Mouse (Mus musculus) forebrain, embryonic 10.5 days (tissue): ENCODE measurements at regions not wholly inside any gene's neighbourhood (a gene's known extent, or its start where the extent isn't known, plus 50 kb on each side); places are given as distances from the start of the nearest gene placed in this dataset.

Experiments
- DNase-seq: peaks from one replicate; pipeline ENCODE4 v3.0.0-alpha.2; 2017; ENCODE audit warnings: low spot score; ENCODE audit errors: extremely low spot score
- H3K27ac ChIP-seq: fragments of 300-500 bp; sonication (generic); 2 replicates; pipeline ENCODE4 v1.5.1; 2016; ENCODE audit warnings: mild to moderate bottlenecking
- H3K27me3 ChIP-seq: fragments of 300-500 bp; sonication (generic); 2 replicates; pipeline ENCODE4 v1.6.1; 2016; ENCODE audit warnings: mild to moderate bottlenecking; ENCODE audit not compliant: poor library complexity, severe bottlenecking
- H3K36me3 ChIP-seq: fragments of 300-500 bp; sonication (generic); replicated peaks from 2 replicates; pipeline ENCODE4 v1.6.1; 2016; ENCODE audit warnings: mild to moderate bottlenecking, moderate library complexity
- H3K4me1 ChIP-seq: fragments of 300-500 bp; sonication (generic); 2 replicates; pipeline ENCODE4 v1.6.1; 2016
- H3K4me3 ChIP-seq: fragments of 300-500 bp; sonication (generic); 2 replicates; pipeline ENCODE4 v1.5.1; 2016; ENCODE audit warnings: mild to moderate bottlenecking, moderate library complexity
- H3K9me3 ChIP-seq: fragments of 300-500 bp; sonication (generic); 2 replicates; pipeline ENCODE4 v1.6.1; 2016; ENCODE audit warnings: mild to moderate bottlenecking, moderate library complexity
- WGBS: fragments of 180-500 bp; shearing (Covaris S2); methylation state at CpG from one replicate; pipeline ENCODE4 v1.1.7; 2016; 5-methylcytosine and 5-hydroxymethylcytosine counted together

DNA sequence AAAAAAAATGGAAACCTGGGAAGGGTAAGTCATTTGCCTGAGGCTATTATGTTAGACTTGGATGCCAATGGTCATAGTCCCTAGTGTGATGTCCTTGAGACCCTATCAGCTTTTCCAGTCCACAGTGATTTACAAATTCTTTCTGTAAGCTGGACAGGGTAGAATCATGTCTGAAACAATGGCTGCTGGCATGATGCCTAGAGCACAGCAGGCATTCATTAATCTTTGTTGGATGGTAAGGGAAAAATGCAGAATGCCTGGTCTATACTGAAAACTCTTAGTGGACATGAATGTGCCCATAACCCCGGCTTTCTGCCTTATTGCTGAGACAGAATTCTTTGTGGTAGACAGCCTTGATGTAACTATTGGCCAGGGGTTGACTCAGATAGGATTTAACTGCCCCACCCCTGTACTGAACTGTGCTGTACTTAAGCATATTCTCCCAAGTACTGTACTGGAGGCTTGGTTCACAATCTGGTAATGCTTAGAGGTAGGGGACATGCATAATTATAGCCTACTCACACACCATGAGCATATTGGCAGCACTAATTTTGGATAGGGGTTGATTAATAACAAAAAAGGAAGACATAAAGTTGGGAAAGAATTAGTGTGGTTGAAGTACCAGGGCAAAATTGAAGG is 424.8 kb downstream of the Zfp619 start:
- Histone ChIP-seq H3K36me3 (no peaks in the 10 kb centered on the region), H3K9me3 (no peaks in the 10 kb centered on the region), H3K27ac (no peak overlapping the region), H3K4me1 (no peaks in the 10 kb centered on the region), H3K27me3 (no peaks in the 10 kb centered on the region), H3K4me3 (no peak overlapping the region)
- 82% methylated on average over 1 of the region's 1 CpGs for WGBS
- DNase-seq, result no peak

DNA sequence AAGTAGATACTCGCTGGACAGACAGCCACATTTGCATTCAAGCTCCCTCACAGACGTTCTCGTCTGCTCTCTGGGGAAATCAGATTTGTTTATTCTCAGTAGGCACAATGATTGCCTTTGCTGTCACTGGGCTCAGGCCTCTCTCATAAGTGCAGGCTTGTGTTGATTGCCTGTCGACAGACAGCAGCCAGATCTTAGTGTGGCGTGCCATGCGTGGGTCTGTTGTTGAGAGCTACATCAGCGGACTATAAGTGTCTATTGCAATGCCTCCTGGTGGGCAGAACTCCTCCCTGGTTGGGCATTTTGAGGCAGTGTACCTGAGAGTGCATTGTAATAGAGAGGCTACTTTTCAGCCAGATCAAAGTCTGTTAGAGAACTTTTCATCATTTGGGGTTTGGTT is 436.5 kb downstream of the Zfp619 start:
- no peak for DNase-seq
- no peaks in the 10 kb centered on the region for H3K9me3 ChIP-seq
- 76% methylated on average over 7 of the region's 7 CpGs for WGBS
- H3K4me3 ChIP-seq, result no peak overlapping the region
- no peaks in the 10 kb centered on the region for H3K27me3 ChIP-seq
- H3K36me3 ChIP-seq, result no peaks in the 10 kb centered on the region
- no peak overlapping the region for H3K27ac ChIP-seq
- H3K4me1 ChIP-seq, result no peaks in the 10 kb centered on the region

DNA sequence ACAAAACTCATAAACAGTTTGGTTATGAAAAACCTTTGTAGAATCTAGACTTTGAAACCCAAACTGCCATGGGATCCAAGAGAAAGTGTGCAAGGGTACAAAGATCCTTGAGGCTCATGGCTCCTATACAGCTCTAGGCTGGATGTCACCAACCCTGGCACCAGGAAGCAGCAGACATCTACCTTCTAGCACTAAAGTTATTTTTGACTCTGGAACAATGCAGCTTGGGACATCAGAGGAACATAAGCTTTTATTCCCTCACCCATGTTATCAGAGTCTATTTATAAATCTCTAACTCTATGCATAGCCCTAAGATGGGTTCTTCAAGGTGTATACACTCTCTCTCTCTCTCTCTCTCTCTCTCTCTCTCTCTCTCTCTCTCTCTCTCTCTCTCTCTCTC is 437.4 kb downstream of the Zfp619 start:
- Histone ChIP-seq H3K4me3 (no peak overlapping the region), H3K9me3 (no peaks in the 10 kb centered on the region), H3K4me1 (no peaks in the 10 kb centered on the region), H3K27me3 (no peaks in the 10 kb centered on the region), H3K36me3 (no peaks in the 10 kb centered on the region), H3K27ac (no peak overlapping the region)
- DNase-seq, result no peak

DNA sequence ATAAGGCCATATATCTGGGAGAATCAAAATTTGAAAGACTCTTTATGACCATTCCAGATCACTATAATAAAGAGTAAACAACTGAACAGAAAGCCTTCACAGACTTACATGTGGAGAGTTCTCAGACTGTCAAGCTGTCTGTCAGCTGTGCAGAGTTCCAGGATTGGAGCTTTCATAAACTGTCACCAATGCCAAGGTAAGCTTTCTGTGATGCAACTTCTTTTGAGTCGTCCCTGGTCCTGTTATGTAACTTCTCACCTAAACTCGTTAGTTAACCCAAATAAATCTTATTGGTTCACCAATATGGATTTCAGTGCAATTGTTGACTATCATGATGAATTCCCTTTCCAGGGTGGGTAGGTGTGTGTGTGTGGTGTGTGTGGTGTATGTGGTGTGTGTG is 460.6 kb downstream of the Zfp619 start:
- WGBS, result 82% methylated on average over 2 of the region's 2 CpGs
- no peak for DNase-seq
- Histone ChIP-seq H3K36me3 (no peaks in the 10 kb centered on the region), H3K9me3 (no peaks in the 10 kb centered on the region), H3K27me3 (no peaks in the 10 kb centered on the region), H3K4me1 (no peaks in the 10 kb centered on the region), H3K27ac (no peak overlapping the region), H3K4me3 (no peak overlapping the region)

DNA sequence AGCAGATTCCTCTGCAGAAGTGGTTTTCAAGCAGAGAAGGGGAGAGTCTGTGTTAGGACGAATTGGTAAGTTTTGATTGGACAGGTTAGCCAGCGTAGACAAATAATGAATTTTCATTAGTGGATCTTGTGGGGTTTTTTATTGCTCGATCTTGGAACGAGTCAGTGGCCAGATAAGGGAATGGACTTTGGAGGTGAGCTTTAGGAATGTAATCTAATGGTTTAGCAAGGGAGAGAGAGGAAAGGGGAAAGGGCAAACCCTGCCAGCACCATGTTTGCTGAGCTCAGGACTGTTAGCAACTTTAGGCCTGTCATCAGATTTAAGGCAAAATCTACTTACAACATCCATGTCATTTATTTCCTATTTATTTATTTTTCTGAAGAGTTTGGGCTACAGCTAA is 464.1 kb downstream of the Zfp619 start:
- DNase-seq, result no peak
- Histone ChIP-seq H3K36me3 (no peaks in the 10 kb centered on the region), H3K4me1 (no peaks in the 10 kb centered on the region), H3K27ac (no peak overlapping the region), H3K9me3 (no peaks in the 10 kb centered on the region), H3K27me3 (no peaks in the 10 kb centered on the region), H3K4me3 (no peak overlapping the region)
- 87% methylated on average over 4 of the region's 4 CpGs for WGBS
